Mouse (Mus musculus): ENCODE measurements around the gene 1700017N19Rik.

Gene 1700017N19Rik

GRCm38 (mm10) chr10:100661970-100662590, 71.8 kb downstream of the 1700017N19Rik start:
- no peak for DNase-seq (ENCODE audit: low spot score in 2 of 2)
